Mouse (Mus musculus): ENCODE data around the gene Ulk4. TPM values are rescaled to one million over a fixed set of nuclear protein-coding genes. Genes with fewer than 3 reads are reported as not detected.
A peak's percentile ranks its signal among the peaks of the same experiment; 100 is the strongest.

The Ulk4 gene
- polyA plus RNA-seq, 1 experiment = 2.9 TPM

GRCm38 (mm10) chr9:121064606-121065355 is 212.2 kb downstream of the Ulk4 start:
- no peaks in the 10 kb centered on the region for H3K4me1 ChIP-seq (replicated peaks; ENCODE audit: control insufficient read depth, insufficient read depth, low read length)
- H3K4me3 ChIP-seq (ENCODE audit: control insufficient read depth, insufficient read depth, low read length) = no peak overlapping the region
- no peak overlapping the region for H3K27ac ChIP-seq (ENCODE audit: control insufficient read depth, insufficient read depth, low read length)

DNA sequence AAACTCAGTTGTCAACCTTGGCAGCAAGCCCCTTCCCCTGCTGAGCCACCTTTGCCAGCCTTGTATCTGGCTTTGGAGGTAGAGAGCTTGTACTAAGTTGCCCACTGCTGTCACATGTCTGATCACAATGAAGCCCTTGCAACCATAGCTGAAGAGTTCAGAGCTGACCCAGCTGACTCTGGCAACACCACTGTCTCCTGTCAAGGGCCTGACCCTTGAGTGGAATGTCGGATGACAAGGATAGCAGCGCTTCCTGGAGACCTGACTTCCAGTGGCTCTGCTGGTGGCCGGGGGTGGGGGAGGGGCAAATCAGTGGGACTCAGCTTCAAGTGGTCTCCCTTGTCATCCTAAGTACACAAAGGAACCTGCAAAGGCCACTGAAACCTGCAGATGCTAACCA is 214.3 kb downstream of the Ulk4 start:
- no peak for TF ChIP-seq CTCF (IDR thresholded peaks at IDR 0.05; ENCODE audit: borderline replicate concordance, control insufficient read depth, extremely low read depth, insufficient read depth, low read length, poor library complexity)
- no peaks in the 10 kb centered on the region for H3K36me3 ChIP-seq (ENCODE audit: control insufficient read depth, insufficient read depth, low read length)
- H3K27ac ChIP-seq (ENCODE audit: control insufficient read depth, insufficient read depth, low read length) = no peak overlapping the region
- DNase-seq = no peak
- H3K4me3 ChIP-seq (ENCODE audit: control insufficient read depth, insufficient read depth, low read length) = no peak overlapping the region
- H3K27me3 ChIP-seq (ENCODE audit: control insufficient read depth, insufficient read depth, low read length) = no peaks in the 10 kb centered on the region
- WGBS = 91% methylated on average over 3 of the region's 3 CpGs
- H3K4me1 ChIP-seq (replicated peaks; ENCODE audit: control insufficient read depth, insufficient read depth, low read length) = no peaks in the 10 kb centered on the region

More at GRCm38 (mm10) chr9:121064606-121065355, 212.2 kb downstream of the Ulk4 start:
- TF ChIP-seq CTCF (IDR thresholded peaks at IDR 0.05; ENCODE audit: borderline replicate concordance, control insufficient read depth, extremely low read depth, insufficient read depth, low read length, poor library complexity) = no peak
- WGBS = 91% methylated on average over 14 of the region's 14 CpGs
- DNase-seq = no peak
- H3K27me3 ChIP-seq (ENCODE audit: control insufficient read depth, insufficient read depth, low read length) = no peaks in the 10 kb centered on the region
- H3K36me3 ChIP-seq (ENCODE audit: control insufficient read depth, insufficient read depth, low read length) = no peaks in the 10 kb centered on the region

- Histone ChIP-seq H3K27me3 (ENCODE audit: control insufficient read depth, insufficient read depth, low read length) (no peaks in the 10 kb centered on the region), H3K4me1 (replicated peaks; ENCODE audit: control insufficient read depth, insufficient read depth, low read length) (0 out of 2 replicates have a peak, but pooled peaks cover 3% of the 10 kb centered on the region), H3K4me3 (ENCODE audit: control insufficient read depth, insufficient read depth, low read length) (no peak overlapping the region), H3K36me3 (ENCODE audit: control insufficient read depth, insufficient read depth, low read length) (no peaks in the 10 kb centered on the region), H3K27ac (ENCODE audit: control insufficient read depth, insufficient read depth, low read length) (no peak overlapping the region)
- DNase-seq = no peak
- no peak for TF ChIP-seq POLR2A (IDR thresholded peaks at IDR 0.05; ENCODE audit: control insufficient read depth, extremely low read depth, insufficient read depth, low read length, poor library complexity)
- no peak for TF ChIP-seq CTCF (IDR thresholded peaks at IDR 0.05; ENCODE audit: borderline replicate concordance, control insufficient read depth, extremely low read depth, insufficient read depth, low read length, poor library complexity)
- WGBS = 84% methylated on average over 12 of the region's 12 CpGs
Observed at GRCm38 (mm10) chr9:121061820-121062623, 215.0 kb downstream of the Ulk4 start.

- WGBS = 94% methylated on average over 8 of the region's 8 CpGs
- no peak for TF ChIP-seq CTCF (IDR thresholded peaks at IDR 0.05; ENCODE audit: borderline replicate concordance, control insufficient read depth, extremely low read depth, insufficient read depth, low read length, poor library complexity)
- no peak for TF ChIP-seq POLR2A (IDR thresholded peaks at IDR 0.05; ENCODE audit: control insufficient read depth, extremely low read depth, insufficient read depth, low read length, poor library complexity)
- Histone ChIP-seq H3K27me3 (ENCODE audit: control insufficient read depth, insufficient read depth, low read length) (no peaks in the 10 kb centered on the region), H3K4me3 (ENCODE audit: control insufficient read depth, insufficient read depth, low read length) (no peak overlapping the region), H3K36me3 (ENCODE audit: control insufficient read depth, insufficient read depth, low read length) (no peaks in the 10 kb centered on the region), H3K4me1 (replicated peaks; ENCODE audit: control insufficient read depth, insufficient read depth, low read length) (0 out of 2 replicates have a peak, but pooled peaks cover 3% of the 10 kb centered on the region), H3K27ac (ENCODE audit: control insufficient read depth, insufficient read depth, low read length) (no peak overlapping the region)
- no peak for DNase-seq
Observed at GRCm38 (mm10) chr9:121060331-121060730, 216.7 kb downstream of the Ulk4 start.

DNA sequence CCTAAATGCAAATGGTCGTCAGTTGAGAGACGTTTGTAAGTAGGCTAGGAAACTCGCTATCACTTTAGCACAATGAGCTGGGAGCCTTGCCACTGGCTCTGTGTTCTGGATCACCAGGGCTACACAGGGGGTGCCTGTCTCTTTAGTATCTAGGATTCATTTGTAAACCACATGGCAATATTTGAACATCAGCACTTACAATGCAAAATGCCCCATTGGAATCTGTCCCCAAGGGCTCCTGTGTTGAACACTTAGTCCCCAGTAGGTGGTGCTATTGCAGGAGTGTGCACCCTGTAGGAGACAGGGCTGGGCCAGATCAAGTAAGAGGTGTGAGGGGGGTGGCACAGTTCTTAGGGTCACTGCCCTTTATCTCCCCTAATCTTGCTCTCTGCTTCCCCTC is 217.7 kb downstream of the Ulk4 start:
- Histone ChIP-seq H3K27ac (ENCODE audit: control insufficient read depth, insufficient read depth, low read length) (no peak overlapping the region), H3K36me3 (ENCODE audit: control insufficient read depth, insufficient read depth, low read length) (no peaks in the 10 kb centered on the region), H3K27me3 (ENCODE audit: control insufficient read depth, insufficient read depth, low read length) (no peaks in the 10 kb centered on the region), H3K4me1 (replicated peaks; ENCODE audit: control insufficient read depth, insufficient read depth, low read length) (0 out of 2 replicates have a peak, but pooled peaks cover 3% of the 10 kb centered on the region), H3K4me3 (ENCODE audit: control insufficient read depth, insufficient read depth, low read length) (no peak overlapping the region)
- DNase-seq = peak; percentile 36
- no peak for TF ChIP-seq POLR2A (IDR thresholded peaks at IDR 0.05; ENCODE audit: control insufficient read depth, extremely low read depth, insufficient read depth, low read length, poor library complexity)
- no peak for TF ChIP-seq CTCF (IDR thresholded peaks at IDR 0.05; ENCODE audit: borderline replicate concordance, control insufficient read depth, extremely low read depth, insufficient read depth, low read length, poor library complexity)
- 96% methylated on average over 3 of the region's 3 CpGs for WGBS

- no peak for DNase-seq
- H3K36me3 ChIP-seq (ENCODE audit: control insufficient read depth, insufficient read depth, low read length) = no peaks in the 10 kb centered on the region
- no peaks in the 10 kb centered on the region for H3K27me3 ChIP-seq (ENCODE audit: control insufficient read depth, insufficient read depth, low read length)
- WGBS = 92% methylated on average over 8 of the region's 8 CpGs
- no peak overlapping the region for H3K27ac ChIP-seq (ENCODE audit: control insufficient read depth, insufficient read depth, low read length)
- TF ChIP-seq CTCF (IDR thresholded peaks at IDR 0.05; ENCODE audit: borderline replicate concordance, control insufficient read depth, extremely low read depth, insufficient read depth, low read length, poor library complexity) = no peak
- TF ChIP-seq POLR2A (IDR thresholded peaks at IDR 0.05; ENCODE audit: control insufficient read depth, extremely low read depth, insufficient read depth, low read length, poor library complexity) = no peak
- H3K4me3 ChIP-seq (ENCODE audit: control insufficient read depth, insufficient read depth, low read length) = no peak overlapping the region
- 0 out of 2 replicates have a peak, but pooled peaks cover 3% of the 10 kb centered on the region for H3K4me1 ChIP-seq (replicated peaks; ENCODE audit: control insufficient read depth, insufficient read depth, low read length)
Observed at GRCm38 (mm10) chr9:121058538-121058937, 218.5 kb downstream of the Ulk4 start.

Measured in thymus, adult 2 months (tissue).